Mouse (Mus musculus) forebrain, embryonic 15.5 days (tissue): ENCODE measurements around the gene Actr1a. TPM values are rescaled to one million over a fixed set of nuclear protein-coding genes. Genes with fewer than 3 reads are reported as not detected.

ENCODE experiments used
- ATAC-seq: fragments of 200-750 bp; cut with Nextera tagmentation; replicated peaks from 2 replicates; pipeline ENCODE4 v1.8.0; 2017; ENCODE audit warnings: mild to moderate bottlenecking, moderate TSS enrichment, moderate library complexity
- H3K27ac ChIP-seq: fragments of 300-500 bp; sonication (generic); replicated peaks from 2 replicates; pipeline ENCODE4 v1.5.1; 2015; ENCODE audit warnings: mild to moderate bottlenecking, inconsistent platforms
- H3K27me3 ChIP-seq: fragments of 300-500 bp; sonication (generic); 2 replicates; pipeline ENCODE4 v1.6.1; 2015; ENCODE audit warnings: inconsistent platforms
- H3K36me3 ChIP-seq: fragments of 300-500 bp; sonication (generic); 2 replicates; pipeline ENCODE4 v1.6.1; 2015; ENCODE audit warnings: mild to moderate bottlenecking, inconsistent platforms
- H3K4me1 ChIP-seq: fragments of 300-500 bp; sonication (generic); 2 replicates; pipeline ENCODE4 v1.6.1; 2015; ENCODE audit warnings: inconsistent platforms
- H3K4me2 ChIP-seq: fragments of 300-500 bp; sonication (generic); replicated peaks from 2 replicates; pipeline ENCODE4 v1.6.1; 2015; ENCODE audit warnings: mild to moderate bottlenecking, inconsistent platforms
- H3K4me3 ChIP-seq: fragments of 300-500 bp; sonication (generic); 2 replicates; pipeline ENCODE4 v1.5.1; 2015; ENCODE audit warnings: mild to moderate bottlenecking, inconsistent platforms
- H3K9ac ChIP-seq: fragments of 300-500 bp; sonication (generic); replicated peaks from 2 replicates; pipeline ENCODE4 v1.6.1; 2015; ENCODE audit warnings: mild to moderate bottlenecking, inconsistent platforms
- H3K9me3 ChIP-seq: fragments of 300-500 bp; sonication (generic); 2 replicates; pipeline ENCODE4 v1.6.1; 2016; ENCODE audit warnings: inconsistent platforms
- WGBS: fragments of 180-500 bp; shearing (Covaris S2); methylation state at CpG from one replicate; pipeline ENCODE4 v1.1.7; 2015; ENCODE audit warnings: mixed read lengths; 5-methylcytosine and 5-hydroxymethylcytosine counted together
- polyA plus RNA-seq: library from polyadenylated mRNA; unstranded; fragments of >200 nt; fragmentation: Nextera tagmentation; extraction: Ambion mirVana; gene quantifications from 2 replicates; pipeline ENCODE4 v1.2.1, GENCODE M21; 2015

Actr1a gene
- polyA plus RNA-seq, 1 experiment from 2014 or later, result 380 TPM

DNA sequence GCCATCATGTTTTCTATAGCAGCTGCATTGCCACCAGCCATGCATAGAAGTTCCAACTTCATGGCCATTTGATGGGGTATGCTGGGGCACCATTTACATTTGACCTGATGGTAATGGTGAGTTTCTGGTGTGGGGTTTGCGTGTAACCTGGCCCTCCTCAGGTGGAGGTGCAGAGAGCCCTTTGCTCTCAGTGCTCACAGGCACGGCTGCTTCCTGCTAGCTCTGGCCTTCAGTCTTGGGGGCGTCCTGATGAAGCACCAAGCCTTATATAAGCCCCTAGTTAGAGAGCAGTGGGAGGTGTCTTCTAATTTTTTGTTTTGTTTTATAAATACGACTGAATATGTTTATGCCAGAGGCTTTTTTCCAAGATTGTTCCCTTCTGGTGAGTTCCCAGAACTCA lies 22.5 kb upstream of the Actr1a start:
- H3K9ac ChIP-seq, result no peak overlapping the region
- 82% methylated on average over 4 of the region's 4 CpGs for WGBS

GRCm38 (mm10) chr19:46416276-46416675 lies 20.7 kb upstream of the Actr1a start:
- H3K4me3 ChIP-seq, result no peak overlapping the region
- WGBS, result 64% methylated on average over 9 of the region's 9 CpGs
- no peak overlapping the region for H3K9ac ChIP-seq
- no peak overlapping the region for H3K4me2 ChIP-seq
- peaks cover 7% of the 10 kb centered on the region; the same call in 1 of the 2 replicates for H3K4me1 ChIP-seq
- H3K27ac ChIP-seq, result peak overlapping the region; percentile 32; the same call in 1 of the 2 replicates
- H3K27me3 ChIP-seq, result no peaks in the 10 kb centered on the region
- no peaks in the 10 kb centered on the region for H3K36me3 ChIP-seq
- no peak for ATAC-seq
- no peaks in the 10 kb centered on the region for H3K9me3 ChIP-seq

More for the DNA sequence above, 22.5 kb upstream of the Actr1a start:
- Histone ChIP-seq H3K4me2 (no peak overlapping the region), H3K4me3 (no peak overlapping the region), H3K9me3 (no peaks in the 10 kb centered on the region), H3K4me1 (peaks cover 25% of the 10 kb centered on the region), H3K36me3 (no peaks in the 10 kb centered on the region), H3K27me3 (no peaks in the 10 kb centered on the region), H3K27ac (no peak overlapping the region)
- no peak for ATAC-seq

DNA sequence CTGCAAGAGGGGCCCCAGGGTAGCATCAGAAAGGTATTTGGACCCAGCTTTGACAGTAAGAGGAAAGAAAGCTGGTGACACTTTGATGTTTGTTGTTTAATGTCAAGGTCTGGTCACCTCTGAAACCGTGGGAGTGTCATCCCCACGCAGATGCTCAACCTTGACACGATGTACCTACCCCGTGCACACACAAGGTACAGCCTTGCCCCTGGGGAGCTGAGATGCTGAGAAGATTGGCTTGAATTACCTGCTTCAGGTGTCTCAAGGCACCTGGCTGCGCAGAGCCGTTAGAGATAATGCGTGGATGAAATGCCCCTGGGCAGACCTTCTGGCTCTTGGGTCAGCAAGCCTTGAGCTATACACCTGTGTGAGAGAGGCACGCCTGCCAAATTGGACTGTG lies 18.9 kb upstream of the Actr1a start:
- H3K4me3 ChIP-seq, result no peak overlapping the region
- no peak overlapping the region for H3K27ac ChIP-seq
- no peak for ATAC-seq
- H3K9me3 ChIP-seq, result no peaks in the 10 kb centered on the region
- no peaks in the 10 kb centered on the region for H3K27me3 ChIP-seq
- 94% methylated on average over 8 of the region's 8 CpGs for WGBS
- no peaks in the 10 kb centered on the region for H3K36me3 ChIP-seq
- no peak overlapping the region for H3K4me2 ChIP-seq
- 0 out of 2 replicates have a peak, but pooled peaks cover 3% of the 10 kb centered on the region for H3K4me1 ChIP-seq
- H3K9ac ChIP-seq, result no peak overlapping the region

DNA sequence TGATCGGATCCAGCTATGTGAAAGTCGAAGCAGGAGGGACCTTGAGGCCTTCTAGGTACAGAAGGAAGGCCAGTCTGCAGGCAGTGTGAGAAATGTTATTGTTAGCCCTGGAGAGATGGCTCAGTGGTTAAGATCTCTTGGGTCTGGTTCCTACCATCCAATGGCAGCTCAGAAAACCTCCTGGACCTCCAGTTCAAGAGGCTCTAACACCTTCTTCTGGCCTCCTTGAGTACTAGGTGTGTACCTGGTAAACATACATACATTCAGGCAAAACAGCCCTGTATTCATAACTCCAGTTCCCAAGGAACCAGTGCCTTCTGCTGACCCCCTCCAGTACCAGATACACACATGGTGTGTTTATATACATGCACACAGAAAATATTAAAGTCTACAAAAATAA lies 18.4 kb upstream of the Actr1a start:
- Histone ChIP-seq H3K27me3 (no peaks in the 10 kb centered on the region), H3K9me3 (no peaks in the 10 kb centered on the region), H3K36me3 (no peaks in the 10 kb centered on the region), H3K9ac (no peak overlapping the region), H3K27ac (no peak overlapping the region), H3K4me2 (no peak overlapping the region), H3K4me3 (no peak overlapping the region), H3K4me1 (0 out of 2 replicates have a peak, but pooled peaks cover 3% of the 10 kb centered on the region)
- no peak for ATAC-seq
- WGBS, result 98% methylated on average over 2 of the region's 2 CpGs

- ATAC-seq, result no peak
- Histone ChIP-seq H3K36me3 (no peaks in the 10 kb centered on the region), H3K4me1 (0 out of 2 replicates have a peak, but pooled peaks cover 3% of the 10 kb centered on the region), H3K4me2 (no peak overlapping the region), H3K4me3 (no peak overlapping the region), H3K9ac (no peak overlapping the region), H3K27me3 (no peaks in the 10 kb centered on the region), H3K9me3 (no peaks in the 10 kb centered on the region), H3K27ac (no peak overlapping the region)
- 90% methylated on average over 12 of the region's 12 CpGs for WGBS
Measured at GRCm38 (mm10) chr19:46412056-46412805, 16.7 kb upstream of the Actr1a start.

DNA sequence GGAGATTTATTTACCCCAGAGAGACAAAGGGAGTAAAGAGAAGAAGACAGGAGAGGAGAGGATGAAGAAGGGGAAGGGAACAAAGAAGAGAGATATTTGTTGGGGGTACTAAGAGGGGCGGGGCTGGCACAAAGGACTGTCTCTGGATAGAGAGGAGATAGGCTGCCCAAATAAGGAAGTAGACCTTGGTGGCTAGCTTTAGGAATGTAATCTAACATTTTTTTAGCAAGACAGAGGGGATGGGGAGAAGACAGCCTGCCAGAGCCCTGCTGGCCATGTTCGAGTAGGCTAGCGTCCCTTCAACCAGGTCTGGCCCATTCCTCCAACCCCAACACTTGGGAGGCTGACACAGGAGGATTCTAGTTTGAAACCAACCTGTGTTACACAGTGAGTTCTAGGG lies 14.0 kb upstream of the Actr1a start:
- no peak overlapping the region for H3K4me2 ChIP-seq
- H3K27ac ChIP-seq, result no peak overlapping the region
- H3K36me3 ChIP-seq, result no peaks in the 10 kb centered on the region
- H3K4me3 ChIP-seq, result no peak overlapping the region
- no peaks in the 10 kb centered on the region for H3K27me3 ChIP-seq
- no peaks in the 10 kb centered on the region for H3K4me1 ChIP-seq
- H3K9me3 ChIP-seq, result no peaks in the 10 kb centered on the region
- no peak overlapping the region for H3K9ac ChIP-seq
- ATAC-seq, result no peak
- 90% methylated on average over 3 of the region's 3 CpGs for WGBS

GRCm38 (mm10) chr19:46406592-46407386 lies 11.2 kb upstream of the Actr1a start:
- Histone ChIP-seq H3K27ac (no peak overlapping the region), H3K4me1 (no peaks in the 10 kb centered on the region), H3K36me3 (peaks cover 14% of the 10 kb centered on the region), H3K4me3 (no peak overlapping the region), H3K27me3 (no peaks in the 10 kb centered on the region), H3K4me2 (no peak overlapping the region), H3K9ac (no peak overlapping the region), H3K9me3 (no peaks in the 10 kb centered on the region)
- WGBS, result 79% methylated on average over 8 of the region's 8 CpGs
- no peak for ATAC-seq

GRCm38 (mm10) chr19:46404030-46404429 lies 8.5 kb upstream of the Actr1a start:
- Histone ChIP-seq H3K4me2 (no peak overlapping the region), H3K4me1 (peaks cover 5% of the 10 kb centered on the region), H3K27me3 (no peaks in the 10 kb centered on the region), H3K4me3 (no peak overlapping the region), H3K9ac (no peak overlapping the region), H3K27ac (no peak overlapping the region), H3K9me3 (no peaks in the 10 kb centered on the region), H3K36me3 (peaks cover 14% of the 10 kb centered on the region)
- ATAC-seq, result no peak
- 89% methylated on average over 1 of the region's 1 CpGs for WGBS

DNA sequence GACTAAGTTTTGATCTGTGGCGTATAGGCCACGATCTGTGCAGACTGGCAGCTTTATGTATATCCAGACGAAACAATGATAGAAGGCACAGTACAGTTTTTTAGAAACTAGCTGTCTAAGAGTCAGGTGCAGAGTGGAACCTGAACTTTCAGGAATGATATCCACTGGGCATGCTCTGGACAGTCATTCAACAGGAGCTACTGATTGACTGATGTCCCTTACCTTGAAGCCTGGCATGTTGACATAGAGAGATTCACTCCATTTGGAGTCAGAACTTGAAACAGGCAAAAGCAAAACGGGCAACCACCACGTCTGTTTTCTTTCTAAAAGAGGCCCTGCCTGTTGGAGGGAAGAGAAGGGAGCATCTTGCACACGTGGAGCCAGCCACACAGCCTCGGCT lies 5.0 kb upstream of the Actr1a start:
- no peaks in the 10 kb centered on the region for H3K9me3 ChIP-seq
- H3K4me3 ChIP-seq, result no peak overlapping the region
- H3K4me2 ChIP-seq, result no peak overlapping the region
- H3K27ac ChIP-seq, result no peak overlapping the region
- H3K36me3 ChIP-seq, result peaks cover 14% of the 10 kb centered on the region
- ATAC-seq, result no peak
- peaks cover 30% of the 10 kb centered on the region for H3K4me1 ChIP-seq
- H3K27me3 ChIP-seq, result no peaks in the 10 kb centered on the region
- WGBS, result 87% methylated on average over 7 of the region's 7 CpGs
- H3K9ac ChIP-seq, result no peak overlapping the region

GRCm38 (mm10) chr19:46399886-46400285 lies 4.3 kb upstream of the Actr1a start:
- peaks cover 30% of the 10 kb centered on the region for H3K4me1 ChIP-seq
- WGBS, result 68% methylated on average over 7 of the region's 7 CpGs

DNA sequence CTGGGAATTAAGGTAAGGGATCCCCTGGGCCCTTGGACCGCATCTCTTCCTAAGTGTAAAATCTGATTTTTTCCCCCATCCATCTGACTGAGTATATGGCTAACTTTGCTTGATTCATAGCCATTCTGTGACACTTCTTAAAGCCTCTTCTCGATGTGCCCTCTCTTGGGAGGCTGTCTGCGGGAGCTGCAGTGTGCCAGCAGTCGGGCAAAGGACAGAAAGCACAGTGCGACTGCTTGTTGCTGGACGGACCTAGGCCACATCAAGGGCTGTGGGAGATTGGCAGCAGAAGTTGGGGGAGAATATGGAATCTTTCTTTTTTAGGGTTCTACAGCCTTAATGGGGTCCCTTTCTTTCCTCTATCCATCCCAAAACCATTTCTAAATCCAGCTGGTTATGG lies 3.8 kb upstream of the Actr1a start:
- WGBS, result 89% methylated on average over 6 of the region's 6 CpGs

More at GRCm38 (mm10) chr19:46399886-46400285, 4.3 kb upstream of the Actr1a start:
- H3K36me3 ChIP-seq, result peaks cover 14% of the 10 kb centered on the region
- no peak overlapping the region for H3K4me2 ChIP-seq
- no peak overlapping the region for H3K27ac ChIP-seq
- H3K27me3 ChIP-seq, result no peaks in the 10 kb centered on the region
- no peaks in the 10 kb centered on the region for H3K9me3 ChIP-seq
- H3K9ac ChIP-seq, result no peak overlapping the region; the same call in 1 of the 2 replicates
- ATAC-seq, result no peak
- H3K4me3 ChIP-seq, result no peak overlapping the region

DNA sequence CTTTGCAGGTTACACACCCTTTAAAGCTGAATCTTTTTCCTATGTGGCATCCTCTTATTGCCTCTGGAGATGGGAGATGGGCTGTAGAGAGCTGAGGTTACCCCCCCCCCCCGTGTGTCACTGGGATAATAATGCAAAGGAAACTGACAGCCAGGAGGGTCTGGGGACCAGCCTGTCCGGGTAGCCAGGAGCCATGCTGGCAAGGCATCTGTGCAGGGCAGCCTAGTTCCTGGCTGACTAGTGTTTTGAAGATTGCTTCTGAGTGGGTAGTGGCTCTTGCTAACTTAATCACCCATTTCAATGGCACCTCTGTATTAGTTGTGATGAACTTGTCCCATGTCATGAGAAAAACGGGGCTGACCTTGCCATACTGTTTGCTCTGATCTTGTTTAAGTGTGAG lies 2.9 kb upstream of the Actr1a start:
- H3K36me3 ChIP-seq, result peaks cover 8% of the 10 kb centered on the region
- H3K4me3 ChIP-seq, result peak overlapping the region; percentile 93
- peak overlapping the region; percentile 84; the same call in 1 of the 2 replicates for H3K9ac ChIP-seq
- H3K4me1 ChIP-seq, result peaks cover 42% of the 10 kb centered on the region
- H3K9me3 ChIP-seq, result no peaks in the 10 kb centered on the region
- WGBS, result 41% methylated on average over 3 of the region's 3 CpGs
- H3K4me2 ChIP-seq, result peak overlapping the region; percentile 94
- ATAC-seq, result no peak
- H3K27me3 ChIP-seq, result no peaks in the 10 kb centered on the region
- no peak overlapping the region for H3K27ac ChIP-seq

More for the DNA sequence above, 3.8 kb upstream of the Actr1a start:
- no peaks in the 10 kb centered on the region for H3K27me3 ChIP-seq
- no peaks in the 10 kb centered on the region for H3K9me3 ChIP-seq
- peaks cover 33% of the 10 kb centered on the region for H3K4me1 ChIP-seq
- H3K4me2 ChIP-seq, result no peak overlapping the region
- H3K9ac ChIP-seq, result peak overlapping the region; percentile 13; the same call in 1 of the 2 replicates
- no peak for ATAC-seq
- H3K27ac ChIP-seq, result no peak overlapping the region
- H3K36me3 ChIP-seq, result peaks cover 14% of the 10 kb centered on the region
- no peak overlapping the region for H3K4me3 ChIP-seq
